Mouse (Mus musculus) hindbrain, embryonic 13.5 days (tissue): ENCODE results near the gene Nat8f5. TPM values are rescaled to one million over a fixed set of nuclear protein-coding genes. Genes with fewer than 3 reads are reported as not detected.
"Not testable (repeated sequence)": the region's sequence is repeated elsewhere in the genome, so short reads cannot be mapped to it uniquely, and the experiment has no call there.

ENCODE experiments used
- ATAC-seq: fragments of 200-750 bp; cut with Nextera tagmentation; 2 replicates; pipeline ENCODE4 v1.8.0; 2017; ENCODE audit warnings: moderate TSS enrichment; ENCODE audit not compliant: low FRiP score
- H3K27ac ChIP-seq: fragments of 300-500 bp; sonication (generic); 2 replicates; pipeline ENCODE4 v1.5.1; 2015; ENCODE audit warnings: inconsistent platforms, mild to moderate bottlenecking, moderate library complexity
- H3K27me3 ChIP-seq: fragments of 300-500 bp; sonication (generic); 2 replicates; pipeline ENCODE4 v1.6.1; 2015; ENCODE audit warnings: mild to moderate bottlenecking, inconsistent platforms
- H3K36me3 ChIP-seq: fragments of 300-500 bp; sonication (generic); 2 replicates; pipeline ENCODE4 v1.6.1; 2015; ENCODE audit warnings: mild to moderate bottlenecking, inconsistent platforms
- H3K4me1 ChIP-seq: fragments of 300-500 bp; sonication (generic); replicated peaks from 2 replicates; pipeline ENCODE4 v1.6.1; 2015; ENCODE audit warnings: inconsistent platforms
- H3K4me2 ChIP-seq: fragments of 300-500 bp; sonication (generic); 2 replicates; pipeline ENCODE4 v1.6.1; 2015; ENCODE audit warnings: inconsistent platforms, mild to moderate bottlenecking, moderate library complexity
- H3K4me3 ChIP-seq: fragments of 300-500 bp; sonication (generic); 2 replicates; pipeline ENCODE4 v1.5.1; 2015; ENCODE audit warnings: mild to moderate bottlenecking, inconsistent platforms
- H3K9ac ChIP-seq: fragments of 300-500 bp; sonication (generic); 2 replicates; pipeline ENCODE4 v1.6.1; 2015; ENCODE audit warnings: mild to moderate bottlenecking, inconsistent platforms
- H3K9me3 ChIP-seq: fragments of 300-500 bp; sonication (generic); 2 replicates; pipeline ENCODE4 v1.6.1; 2016; ENCODE audit warnings: inconsistent platforms
- WGBS: fragments of 180-500 bp; shearing (Covaris S2); methylation state at CpG from one replicate; pipeline ENCODE4 v1.1.7; 2015; 5-methylcytosine and 5-hydroxymethylcytosine counted together
- polyA plus RNA-seq: library from polyadenylated mRNA; unstranded; fragments of >200 nt; fragmentation: Nextera tagmentation; extraction: Ambion mirVana; gene quantifications from 2 replicates; pipeline ENCODE4 v1.2.1, GENCODE M21; 2015

Nat8f5 gene
- polyA plus RNA-seq, 1 experiment from 2014 or later: 0.29 TPM

GRCm38 (mm10) chr6:85831796-85832321 lies 11.1 kb upstream of the Nat8f5 start, which contains the start of gene Nat8:
Gene Nat8, minus strand, starts transcription at chr6:85832082.
- Histone ChIP-seq H3K27me3 (no peaks in the 10 kb centered on the region), H3K4me1 (no peaks in the 10 kb centered on the region), H3K27ac (no peak within 1 kb of the TSS), H3K9ac (no peak within 1 kb of the TSS), H3K4me3 (no peak within 1 kb of the TSS), H3K4me2 (no peak within 1 kb of the TSS), H3K36me3 (no peaks in the 10 kb centered on the region), H3K9me3 (no peaks in the 10 kb centered on the region)
- ATAC-seq: no peak
- 73% methylated on average over 7 of the region's 7 CpGs for WGBS

- WGBS: 64% methylated on average over 1 of the region's 1 CpGs
- Histone ChIP-seq H3K27me3 (no peaks in the 10 kb centered on the region), H3K27ac (no peak overlapping the region), H3K4me2 (no peak overlapping the region), H3K4me1 (no peaks in the 10 kb centered on the region), H3K4me3 (no peak overlapping the region), H3K36me3 (no peaks in the 10 kb centered on the region), H3K9me3 (no peaks in the 10 kb centered on the region), H3K9ac (no peak overlapping the region)
- no peak for ATAC-seq
Observed at GRCm38 (mm10) chr6:85829462-85829861, 8.7 kb upstream of the Nat8f5 start.

GRCm38 (mm10) chr6:85825886-85826285 lies 5.1 kb upstream of the Nat8f5 start:
- Histone ChIP-seq H3K4me3 (no peak overlapping the region), H3K36me3 (no peaks in the 10 kb centered on the region), H3K9me3 (no peaks in the 10 kb centered on the region), H3K4me2 (no peak overlapping the region), H3K27me3 (no peaks in the 10 kb centered on the region), H3K27ac (no peak overlapping the region), H3K9ac (no peak overlapping the region), H3K4me1 (no peaks in the 10 kb centered on the region)
- no peak for ATAC-seq
- 91% methylated on average over 2 of the region's 2 CpGs for WGBS

GRCm38 (mm10) chr6:85823382-85824090 lies 2.8 kb upstream of the Nat8f5 start:
- 97% methylated on average over 1 of the region's 1 CpGs for WGBS
- Histone ChIP-seq H3K27me3 (no peaks in the 10 kb centered on the region), H3K4me3 (no peak overlapping the region), H3K4me2 (no peak overlapping the region), H3K9me3 (no peaks in the 10 kb centered on the region), H3K4me1 (no peaks in the 10 kb centered on the region), H3K27ac (no peak overlapping the region), H3K9ac (no peak overlapping the region), H3K36me3 (no peaks in the 10 kb centered on the region)
- ATAC-seq: no peak

GRCm38 (mm10) chr6:85822286-85822685 lies 1.5 kb upstream of the Nat8f5 start:
- WGBS: 87% methylated on average over 4 of the region's 4 CpGs
- no peak for ATAC-seq
- no peaks in the 10 kb centered on the region for H3K9me3 ChIP-seq
- no peaks in the 10 kb centered on the region for H3K27me3 ChIP-seq
- no peaks in the 10 kb centered on the region for H3K36me3 ChIP-seq
- H3K9ac ChIP-seq: no peak overlapping the region
- no peak overlapping the region for H3K27ac ChIP-seq
- no peak overlapping the region for H3K4me3 ChIP-seq
- H3K4me1 ChIP-seq: no peaks in the 10 kb centered on the region
- no peak overlapping the region for H3K4me2 ChIP-seq

- Histone ChIP-seq H3K27ac (no peak overlapping the region), H3K9ac (no peak overlapping the region), H3K4me2 (no peak overlapping the region), H3K4me1 (no peaks in the 10 kb centered on the region), H3K27me3 (no peaks in the 10 kb centered on the region), H3K4me3 (no peak overlapping the region), H3K9me3 (no peaks in the 10 kb centered on the region), H3K36me3 (no peaks in the 10 kb centered on the region)
- WGBS: 27% methylated on average over 1 of the region's 1 CpGs
- no peak for ATAC-seq
Observed at GRCm38 (mm10) chr6:85818338-85818737, 2.4 kb downstream of the Nat8f5 start.

GRCm38 (mm10) chr6:85813339-85813738 lies 7.4 kb downstream of the Nat8f5 start:
- H3K9me3 ChIP-seq: no peaks in the 10 kb centered on the region
- H3K9ac ChIP-seq: no peak overlapping the region
- H3K36me3 ChIP-seq: no peaks in the 10 kb centered on the region
- no peaks in the 10 kb centered on the region for H3K4me1 ChIP-seq
- H3K4me3 ChIP-seq: no peak overlapping the region
- H3K27me3 ChIP-seq: no peaks in the 10 kb centered on the region
- no peak overlapping the region for H3K27ac ChIP-seq
- ATAC-seq: no peak
- WGBS: 93% methylated on average over 2 of the region's 2 CpGs
- H3K4me2 ChIP-seq: no peak overlapping the region

- H3K4me2 ChIP-seq, H3K27me3 ChIP-seq, H3K9me3 ChIP-seq, H3K4me3 ChIP-seq, H3K4me1 ChIP-seq, H3K9ac ChIP-seq, ATAC-seq, H3K36me3 ChIP-seq, H3K27ac ChIP-seq: not testable (repeated sequence)
- 62% methylated on average over 3 of the region's 3 CpGs for WGBS
Observed at GRCm38 (mm10) chr6:85810942-85811537, 9.7 kb downstream of the Nat8f5 start.

GRCm38 (mm10) chr6:85810514-85810913 lies 10.3 kb downstream of the Nat8f5 start:
- not testable (repeated sequence) for H3K9ac ChIP-seq, ATAC-seq, H3K36me3 ChIP-seq, H3K4me3 ChIP-seq, H3K9me3 ChIP-seq, H3K4me1 ChIP-seq, H3K4me2 ChIP-seq, H3K27ac ChIP-seq, H3K27me3 ChIP-seq
- WGBS: 100% methylated on average over 2 of the region's 3 CpGs

- H3K4me1 ChIP-seq, H3K27ac ChIP-seq, H3K9me3 ChIP-seq, H3K36me3 ChIP-seq, H3K27me3 ChIP-seq, H3K4me3 ChIP-seq, H3K9ac ChIP-seq, ATAC-seq, H3K4me2 ChIP-seq: not testable (repeated sequence)
- 88% methylated on average over 3 of the region's 3 CpGs for WGBS
Observed at GRCm38 (mm10) chr6:85809784-85810183, 11.0 kb downstream of the Nat8f5 start.

GRCm38 (mm10) chr6:85803180-85803579 lies 17.6 kb downstream of the Nat8f5 start:
- not testable (repeated sequence) for H3K4me1 ChIP-seq, H3K27me3 ChIP-seq, H3K9ac ChIP-seq, H3K4me3 ChIP-seq, ATAC-seq, H3K27ac ChIP-seq, H3K36me3 ChIP-seq, H3K4me2 ChIP-seq, H3K9me3 ChIP-seq
- WGBS: 74% methylated on average over 5 of the region's 5 CpGs
